Mouse (Mus musculus) intestine, embryonic 16.5 days (tissue): ENCODE data around the gene Fbh1. TPM values are rescaled to one million over a fixed set of nuclear protein-coding genes. Genes with fewer than 3 reads are reported as not detected.
A peak's percentile ranks its signal among the peaks of the same experiment; 100 is the strongest.

ENCODE experiments used
- ATAC-seq: fragments of 200-750 bp; cut with Nextera tagmentation; 2 replicates; pipeline ENCODE4 v1.8.0; 2017; ENCODE audit warnings: moderate TSS enrichment, moderate library complexity
- H3K27ac ChIP-seq: fragments of 300-500 bp; sonication (generic); 2 replicates; pipeline ENCODE4 v1.5.1; 2014; ENCODE audit warnings: mild to moderate bottlenecking, low read length
- H3K27me3 ChIP-seq: fragments of 300-500 bp; sonication (generic); replicated peaks from 2 replicates; pipeline ENCODE4 v1.6.1; 2014; ENCODE audit warnings: low read length, control low read depth, mixed read lengths; ENCODE audit not compliant: control insufficient read depth, insufficient read depth
- H3K36me3 ChIP-seq: fragments of 300-500 bp; sonication (generic); 2 replicates; pipeline ENCODE4 v1.6.1; 2014; ENCODE audit warnings: low read length, control low read depth; ENCODE audit not compliant: control insufficient read depth, insufficient read depth
- H3K4me1 ChIP-seq: fragments of 300-500 bp; sonication (generic); 2 replicates; pipeline ENCODE4 v1.6.1; 2014; ENCODE audit warnings: low read length, control low read depth, mixed read lengths; ENCODE audit not compliant: control insufficient read depth, insufficient read depth
- H3K4me2 ChIP-seq: fragments of 300-500 bp; sonication (generic); 2 replicates; pipeline ENCODE4 v1.6.1; 2014; ENCODE audit warnings: low read depth, low read length, control low read depth
- H3K4me3 ChIP-seq: fragments of 300-500 bp; sonication (generic); 2 replicates; pipeline ENCODE4 v1.5.1; 2014; ENCODE audit warnings: mild to moderate bottlenecking, low read length
- H3K9ac ChIP-seq: fragments of 300-500 bp; sonication (generic); 2 replicates; pipeline ENCODE4 v1.6.1; 2014; ENCODE audit warnings: low read depth, low read length
- H3K9me3 ChIP-seq: fragments of 300-500 bp; sonication (generic); 2 replicates; pipeline ENCODE4 v1.6.1; 2016; ENCODE audit warnings: low read length, control low read depth; ENCODE audit not compliant: control insufficient read depth
- WGBS: fragments of 180-500 bp; shearing (Covaris S2); extraction: QIAGEN DNeasy Blood & Tissue Kit; methylation state at CpG from one replicate; pipeline ENCODE4 v1.1.7; 2014; 5-methylcytosine and 5-hydroxymethylcytosine counted together
- polyA plus RNA-seq: library from polyadenylated mRNA; unstranded; fragments of >200 nt; fragmentation: Nextera tagmentation; extraction: Ambion mirVana; gene quantifications from 2 replicates; pipeline ENCODE4 v1.2.1, GENCODE M21; 2015

The Fbh1 gene
- 108 and 112 TPM in 2 replicates for polyA plus RNA-seq

- under 1% methylated on average over 73 of the region's 73 CpGs for WGBS
- Histone ChIP-seq H3K27ac (peak within 1 kb of the TSS; percentile 98), H3K4me1 (peaks cover 20% of the 10 kb centered on the region; the same call in 1 of the 2 replicates), H3K4me2 (peak within 1 kb of the TSS; percentile 83), H3K9ac (peak within 1 kb of the TSS; percentile 96), H3K36me3 (peaks cover 4% of the 10 kb centered on the region), H3K4me3 (peak within 1 kb of the TSS; percentile 85), H3K9me3 (no peaks in the 10 kb centered on the region), H3K27me3 (no peaks in the 10 kb centered on the region)
- ATAC-seq, result peak; percentile 96
These were observed at the start of gene Fbh1, which contains the start of gene Ankrd16 for GRCm38 (mm10) chr2:11777091-11778068. Gene Fbh1, minus strand, starts transcription at chr2:11777582. Gene Ankrd16, plus strand, starts transcription at chr2:11777876.

GRCm38 (mm10) chr2:11801299-11801930, 24.0 kb upstream of the Fbh1 start:
- no peaks in the 10 kb centered on the region for H3K36me3 ChIP-seq
- 81% methylated on average over 2 of the region's 2 CpGs for WGBS
- no peaks in the 10 kb centered on the region for H3K27me3 ChIP-seq
- H3K4me3 ChIP-seq, result no peak overlapping the region
- no peak for ATAC-seq
- no peaks in the 10 kb centered on the region for H3K9me3 ChIP-seq
- H3K4me2 ChIP-seq, result no peak overlapping the region
- no peak overlapping the region for H3K9ac ChIP-seq
- no peaks in the 10 kb centered on the region for H3K4me1 ChIP-seq
- no peak overlapping the region for H3K27ac ChIP-seq

- ATAC-seq, result no peak
- H3K4me1 ChIP-seq, result no peaks in the 10 kb centered on the region
- H3K4me2 ChIP-seq, result no peak overlapping the region
- H3K9me3 ChIP-seq, result no peaks in the 10 kb centered on the region
- no peak overlapping the region for H3K9ac ChIP-seq
- no peaks in the 10 kb centered on the region for H3K27me3 ChIP-seq
- H3K36me3 ChIP-seq, result no peaks in the 10 kb centered on the region
- H3K4me3 ChIP-seq, result no peak overlapping the region
- WGBS, result 59% methylated on average over 5 of the region's 5 CpGs
- no peak overlapping the region for H3K27ac ChIP-seq
These were observed 20.6 kb upstream of the Fbh1 start for GRCm38 (mm10) chr2:11797930-11798364.

- Histone ChIP-seq H3K4me2 (no peak overlapping the region), H3K9me3 (no peaks in the 10 kb centered on the region), H3K36me3 (peaks cover 13% of the 10 kb centered on the region), H3K9ac (no peak overlapping the region), H3K4me1 (no peaks in the 10 kb centered on the region), H3K4me3 (no peak overlapping the region), H3K27me3 (no peaks in the 10 kb centered on the region), H3K27ac (no peak overlapping the region)
- ATAC-seq, result no peak
- WGBS, result 77% methylated on average over 4 of the region's 4 CpGs
These were observed 17.3 kb upstream of the Fbh1 start for GRCm38 (mm10) chr2:11794668-11795067.

- WGBS, result 93% methylated on average over 6 of the region's 6 CpGs
- Histone ChIP-seq H3K36me3 (peaks cover 21% of the 10 kb centered on the region), H3K4me3 (no peak overlapping the region)
These were observed 6.8 kb upstream of the Fbh1 start for GRCm38 (mm10) chr2:11784159-11784558.

GRCm38 (mm10) chr2:11778087-11778823, 873 bp upstream of the Fbh1 start:
- Histone ChIP-seq H3K27me3 (no peaks in the 10 kb centered on the region), H3K9ac (peak overlapping the region; percentile 84), H3K9me3 (no peaks in the 10 kb centered on the region), H3K4me2 (peak overlapping the region; percentile 83), H3K4me3 (peak overlapping the region; percentile 85), H3K27ac (peak overlapping the region; percentile 98), H3K4me1 (peaks cover 20% of the 10 kb centered on the region; the same call in 1 of the 2 replicates), H3K36me3 (peaks cover 5% of the 10 kb centered on the region)
- WGBS, result 0% methylated on average over 43 of the region's 43 CpGs
- peak; percentile 88 for ATAC-seq

More at GRCm38 (mm10) chr2:11784159-11784558, 6.8 kb upstream of the Fbh1 start:
- no peak overlapping the region for H3K27ac ChIP-seq
- H3K9me3 ChIP-seq, result no peaks in the 10 kb centered on the region
- H3K4me1 ChIP-seq, result peaks cover 7% of the 10 kb centered on the region; the same call in 1 of the 2 replicates
- no peaks in the 10 kb centered on the region for H3K27me3 ChIP-seq
- no peak overlapping the region for H3K4me2 ChIP-seq
- H3K9ac ChIP-seq, result no peak overlapping the region
- ATAC-seq, result no peak

GRCm38 (mm10) chr2:11776415-11776814, 967 bp downstream of the Fbh1 start:
- peak overlapping the region; percentile 85 for H3K4me3 ChIP-seq
- peak overlapping the region; percentile 90; the same call in 1 of the 2 replicates for H3K27ac ChIP-seq
- H3K4me2 ChIP-seq, result peak overlapping the region; percentile 57

GRCm38 (mm10) chr2:11775121-11775520, 2.3 kb downstream of the Fbh1 start:
- Histone ChIP-seq H3K9me3 (no peaks in the 10 kb centered on the region), H3K4me1 (peaks cover 20% of the 10 kb centered on the region; the same call in 1 of the 2 replicates), H3K36me3 (no peaks in the 10 kb centered on the region), H3K27ac (no peak overlapping the region), H3K4me2 (no peak overlapping the region), H3K9ac (no peak overlapping the region), H3K27me3 (no peaks in the 10 kb centered on the region), H3K4me3 (no peak overlapping the region)
- ATAC-seq, result no peak
- WGBS, result 84% methylated on average over 5 of the region's 5 CpGs

More at GRCm38 (mm10) chr2:11776415-11776814, 967 bp downstream of the Fbh1 start:
- Histone ChIP-seq H3K9ac (peak overlapping the region; percentile 96), H3K9me3 (no peaks in the 10 kb centered on the region), H3K4me1 (peaks cover 20% of the 10 kb centered on the region; the same call in 1 of the 2 replicates), H3K36me3 (no peaks in the 10 kb centered on the region), H3K27me3 (no peaks in the 10 kb centered on the region)
- no peak for ATAC-seq
- whole genome bisulfite sequencing, result 38% methylated on average over 8 of the region's 8 CpGs
